Mouse (Mus musculus) forebrain, embryonic 10.5 days (tissue): ENCODE data around the gene Nkrf. TPM values are rescaled to one million over a fixed set of nuclear protein-coding genes. Genes with fewer than 3 reads are reported as not detected.

ENCODE experiments used
- DNase-seq: peaks from one replicate; pipeline ENCODE4 v3.0.0-alpha.2; 2017; ENCODE audit warnings: low spot score; ENCODE audit errors: extremely low spot score
- H3K27ac ChIP-seq: fragments of 300-500 bp; sonication (generic); 2 replicates; pipeline ENCODE4 v1.5.1; 2016; ENCODE audit warnings: mild to moderate bottlenecking
- H3K27me3 ChIP-seq: fragments of 300-500 bp; sonication (generic); 2 replicates; pipeline ENCODE4 v1.6.1; 2016; ENCODE audit warnings: mild to moderate bottlenecking; ENCODE audit not compliant: poor library complexity, severe bottlenecking
- H3K36me3 ChIP-seq: fragments of 300-500 bp; sonication (generic); replicated peaks from 2 replicates; pipeline ENCODE4 v1.6.1; 2016; ENCODE audit warnings: mild to moderate bottlenecking, moderate library complexity
- H3K4me1 ChIP-seq: fragments of 300-500 bp; sonication (generic); 2 replicates; pipeline ENCODE4 v1.6.1; 2016
- H3K4me3 ChIP-seq: fragments of 300-500 bp; sonication (generic); 2 replicates; pipeline ENCODE4 v1.5.1; 2016; ENCODE audit warnings: mild to moderate bottlenecking, moderate library complexity
- H3K9me3 ChIP-seq: fragments of 300-500 bp; sonication (generic); 2 replicates; pipeline ENCODE4 v1.6.1; 2016; ENCODE audit warnings: mild to moderate bottlenecking, moderate library complexity
- WGBS: fragments of 180-500 bp; shearing (Covaris S2); methylation state at CpG from one replicate; pipeline ENCODE4 v1.1.7; 2016; 5-methylcytosine and 5-hydroxymethylcytosine counted together
- polyA plus RNA-seq: library from polyadenylated mRNA; unstranded; fragments of >200 nt; fragmentation: Nextera tagmentation; extraction: Ambion mirVana; gene quantifications from 2 replicates; pipeline ENCODE4 v1.2.1, GENCODE M21; 2016

The Nkrf gene
- 2.4 and 2.6 TPM in 2 replicates for polyA plus RNA-seq

DNA sequence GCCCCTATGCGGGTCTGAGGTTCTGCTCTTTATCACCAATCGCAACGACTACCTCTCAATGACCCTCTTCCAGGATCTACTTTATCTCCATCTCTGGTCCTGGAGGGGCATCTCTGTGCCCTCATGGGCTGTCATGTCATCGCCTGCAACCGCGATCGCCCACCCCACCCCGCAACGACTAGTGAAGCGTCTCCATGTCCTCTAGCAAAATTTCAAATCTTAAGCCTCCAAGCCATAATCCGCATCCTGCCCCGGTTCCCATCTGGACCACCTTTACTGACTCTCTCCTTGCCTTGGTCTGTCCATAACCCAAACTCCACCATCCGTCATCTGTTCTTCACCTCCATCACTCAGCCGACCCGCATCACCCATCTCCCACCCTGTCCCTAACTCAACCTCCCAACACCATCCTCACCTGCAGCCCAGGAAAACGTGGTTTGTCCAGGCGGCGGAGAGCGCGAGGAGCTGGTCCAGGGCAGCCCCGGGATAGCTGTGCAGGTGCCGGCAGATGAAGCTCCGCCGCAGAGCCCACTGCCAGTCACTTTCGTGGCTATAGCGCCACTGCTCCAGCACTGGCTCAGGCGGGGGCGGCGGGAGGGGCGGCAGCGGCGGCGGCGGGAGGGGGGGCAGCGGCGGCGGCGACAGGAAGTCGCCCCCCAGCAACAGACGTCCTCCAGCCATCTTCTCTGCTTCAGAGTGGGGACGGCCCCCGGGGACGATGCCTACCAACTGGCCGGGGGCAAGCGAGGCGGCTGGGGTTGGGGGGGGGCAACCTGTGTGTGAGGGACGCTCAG, at the start of gene Nkrf:
Gene Nkrf, minus strand, starts transcription at position 579 of the 794 bp plus-strand sequence.
- DNase-seq: peak; percentile 33
- peak within 1 kb of the TSS; percentile 88 for H3K27ac ChIP-seq
- no peaks in the 10 kb centered on the region for H3K9me3 ChIP-seq
- no peaks in the 10 kb centered on the region for H3K36me3 ChIP-seq
- 16% methylated on average over 40 of the region's 47 CpGs for WGBS
- H3K27me3 ChIP-seq: no peaks in the 10 kb centered on the region
- H3K4me3 ChIP-seq: peak within 1 kb of the TSS; percentile 69
- peaks cover 10% of the 10 kb centered on the region; the same call in 1 of the 2 replicates for H3K4me1 ChIP-seq

DNA sequence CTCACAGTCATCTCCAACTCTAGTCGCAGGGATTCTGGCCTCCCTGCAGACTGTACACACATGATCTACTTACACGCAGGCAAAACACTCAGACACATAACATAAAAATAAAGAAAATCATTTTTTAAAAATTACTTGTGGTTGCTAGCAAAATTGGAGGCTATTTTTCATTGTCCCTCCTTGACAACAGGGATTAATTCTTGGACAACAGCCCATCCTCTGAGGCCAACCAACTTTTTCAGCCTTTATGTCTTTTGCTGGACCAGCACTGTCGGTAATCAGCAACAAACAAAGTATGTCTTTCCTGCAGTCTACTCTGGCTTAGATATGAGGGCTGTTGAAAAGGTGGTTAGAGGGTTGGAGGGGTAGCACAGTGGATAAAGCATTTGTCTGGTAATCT, 38.4 kb upstream of the Nkrf start:
- Histone ChIP-seq H3K27me3 (no peaks in the 10 kb centered on the region), H3K4me1 (no peaks in the 10 kb centered on the region), H3K36me3 (peaks cover 19% of the 10 kb centered on the region), H3K4me3 (no peak overlapping the region), H3K9me3 (peaks cover 5% of the 10 kb centered on the region; the same call in 1 of the 2 replicates), H3K27ac (no peak overlapping the region)
- DNase-seq: no peak
- WGBS: 90% methylated on average over 3 of the region's 3 CpGs

DNA sequence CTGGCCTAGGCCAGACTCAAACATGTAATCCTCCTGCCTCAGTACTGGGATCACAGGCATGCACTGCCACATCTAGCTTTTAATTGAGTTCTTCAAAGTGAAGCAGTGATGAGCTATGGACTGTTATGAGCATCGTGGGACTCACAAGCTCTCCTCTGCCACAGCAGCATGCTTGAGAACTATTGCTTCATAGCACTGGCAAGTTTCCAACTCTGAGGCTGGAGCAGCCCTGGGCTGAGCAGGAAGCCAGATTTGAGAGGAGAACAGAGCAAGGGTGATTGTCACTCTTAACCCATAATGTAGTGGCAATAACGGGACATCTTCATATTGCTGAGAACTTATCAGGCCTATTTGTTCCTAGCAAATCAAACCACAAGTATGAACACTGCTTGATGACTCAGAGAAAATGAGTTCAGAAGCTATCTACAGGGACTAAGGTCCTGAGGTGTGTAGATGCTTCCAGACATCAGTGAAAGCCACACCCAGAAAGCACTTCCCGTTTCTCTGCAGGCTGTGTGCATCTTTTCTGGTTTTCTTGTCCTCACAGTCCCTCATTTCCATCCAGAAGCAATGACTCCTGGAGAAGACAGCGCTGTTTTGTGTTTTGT, 37.2 kb upstream of the Nkrf start:
- Histone ChIP-seq H3K4me3 (no peak overlapping the region), H3K36me3 (peaks cover 16% of the 10 kb centered on the region), H3K4me1 (no peaks in the 10 kb centered on the region), H3K27me3 (no peaks in the 10 kb centered on the region), H3K27ac (no peak overlapping the region), H3K9me3 (peaks cover 5% of the 10 kb centered on the region; the same call in 1 of the 2 replicates)
- 93% methylated on average over 4 of the region's 4 CpGs for WGBS
- no peak for DNase-seq

DNA sequence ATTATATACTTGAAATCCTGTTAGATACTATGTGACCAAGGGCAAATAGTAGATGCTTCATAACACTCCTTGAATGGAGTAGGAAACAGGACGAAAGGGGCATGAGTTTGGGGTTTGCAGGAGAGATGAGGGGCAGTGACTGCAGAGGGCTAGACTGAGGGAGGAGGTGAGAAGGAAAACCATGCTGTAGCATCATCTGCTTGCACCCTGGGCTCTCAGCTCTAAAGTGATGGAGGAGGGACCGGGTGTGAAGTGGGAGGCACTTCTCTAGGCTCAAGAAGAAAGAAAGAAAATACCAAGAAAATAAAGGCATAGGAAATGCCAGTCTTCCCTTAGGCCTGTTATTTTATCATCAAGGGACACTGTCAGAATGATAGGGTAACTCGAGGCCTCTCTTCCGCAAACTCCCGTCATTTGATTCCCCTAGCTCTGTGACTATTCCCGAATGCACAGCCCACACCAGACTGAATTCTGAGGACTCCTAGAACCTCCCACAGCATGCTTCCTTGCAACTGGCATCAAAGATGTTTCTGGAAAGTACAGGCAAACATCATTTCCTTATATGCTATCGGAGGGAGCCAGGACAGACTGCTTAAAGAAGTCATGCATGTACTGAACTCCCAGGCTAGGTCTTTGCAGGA, 32.7 kb upstream of the Nkrf start:
- H3K4me1 ChIP-seq: no peaks in the 10 kb centered on the region
- no peak overlapping the region for H3K27ac ChIP-seq
- no peaks in the 10 kb centered on the region for H3K27me3 ChIP-seq
- no peak overlapping the region for H3K4me3 ChIP-seq
- WGBS: 78% methylated on average over 7 of the region's 7 CpGs
- H3K9me3 ChIP-seq: no peaks in the 10 kb centered on the region
- no peaks in the 10 kb centered on the region; the same call in none of the 2 replicates for H3K36me3 ChIP-seq
- no peak for DNase-seq

DNA sequence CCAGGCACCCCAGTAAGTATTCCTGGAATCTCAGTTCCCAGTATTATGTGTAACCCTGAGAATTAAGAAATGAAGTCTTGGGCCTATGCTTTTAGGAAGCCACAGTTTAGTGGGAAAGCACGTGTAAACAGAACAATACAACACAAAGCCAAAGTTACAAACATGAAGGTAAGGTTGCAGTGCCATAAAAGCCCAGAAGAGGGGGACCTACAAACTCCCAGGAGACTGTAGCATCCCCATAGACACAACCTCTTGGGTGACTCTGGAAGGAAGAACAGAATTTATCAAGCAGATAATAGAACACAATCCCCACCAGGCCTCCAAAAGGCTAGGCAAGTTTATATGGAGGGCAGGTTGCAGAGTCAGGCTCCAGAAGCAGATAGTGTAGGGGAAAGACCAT, 27.9 kb upstream of the Nkrf start:
- DNase-seq: no peak
- WGBS: 38% methylated on average over 1 of the region's 1 CpGs

DNA sequence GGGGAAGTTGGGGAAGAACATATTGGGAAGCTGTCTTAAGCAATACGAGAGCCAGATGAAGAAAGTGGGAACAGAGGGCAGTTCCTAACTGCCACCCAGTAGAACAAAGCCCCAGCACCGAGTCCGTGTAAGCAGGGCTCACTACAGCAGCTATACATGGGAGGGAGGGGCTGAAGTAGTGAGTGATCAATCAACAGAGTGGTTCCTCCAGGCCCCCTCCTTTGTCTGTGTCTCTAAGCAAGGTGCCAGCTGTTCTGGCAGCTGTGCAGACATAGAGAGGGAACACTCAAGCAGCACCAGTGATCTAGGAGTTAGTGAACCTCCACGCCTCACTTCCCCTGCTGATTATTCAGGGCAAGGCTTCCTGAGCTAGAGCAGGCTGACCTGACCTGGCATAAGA, 27.0 kb upstream of the Nkrf start:
- no peaks in the 10 kb centered on the region for H3K27me3 ChIP-seq
- no peak overlapping the region for H3K27ac ChIP-seq
- H3K36me3 ChIP-seq: peaks cover 11% of the 10 kb centered on the region
- no peaks in the 10 kb centered on the region for H3K9me3 ChIP-seq
- no peak overlapping the region for H3K4me3 ChIP-seq
- DNase-seq: no peak
- 81% methylated on average over 4 of the region's 4 CpGs for WGBS
- no peaks in the 10 kb centered on the region for H3K4me1 ChIP-seq

More for the DNA sequence above, 27.9 kb upstream of the Nkrf start:
- Histone ChIP-seq H3K27ac (no peak overlapping the region), H3K4me3 (no peak overlapping the region), H3K27me3 (no peaks in the 10 kb centered on the region), H3K4me1 (no peaks in the 10 kb centered on the region), H3K36me3 (peaks cover 11% of the 10 kb centered on the region), H3K9me3 (no peaks in the 10 kb centered on the region)

DNA sequence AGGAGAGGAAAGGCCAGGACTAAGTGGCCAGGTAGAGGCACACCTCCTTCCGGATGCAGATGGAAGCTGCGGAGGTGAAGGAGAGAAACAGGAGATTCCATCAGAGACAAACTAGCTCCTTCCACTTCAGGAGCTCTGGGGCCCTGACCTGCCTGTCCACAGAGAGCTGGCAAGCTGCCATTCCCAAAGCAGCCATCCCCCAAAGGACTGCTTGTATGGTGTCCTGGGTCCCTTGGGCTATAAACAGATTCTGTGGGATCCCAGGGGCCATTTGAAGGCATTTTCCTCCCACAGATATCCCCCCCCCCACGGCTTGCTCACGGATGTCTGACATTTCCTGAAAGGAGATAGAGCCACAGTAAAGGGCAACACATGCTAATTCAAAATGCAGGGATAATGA, 26.1 kb upstream of the Nkrf start:
- H3K4me3 ChIP-seq: no peak overlapping the region
- no peaks in the 10 kb centered on the region for H3K4me1 ChIP-seq
- H3K36me3 ChIP-seq: peaks cover 11% of the 10 kb centered on the region
- H3K27ac ChIP-seq: no peak overlapping the region
- DNase-seq: no peak
- no peaks in the 10 kb centered on the region for H3K27me3 ChIP-seq
- 91% methylated on average over 4 of the region's 4 CpGs for WGBS
- no peaks in the 10 kb centered on the region for H3K9me3 ChIP-seq

DNA sequence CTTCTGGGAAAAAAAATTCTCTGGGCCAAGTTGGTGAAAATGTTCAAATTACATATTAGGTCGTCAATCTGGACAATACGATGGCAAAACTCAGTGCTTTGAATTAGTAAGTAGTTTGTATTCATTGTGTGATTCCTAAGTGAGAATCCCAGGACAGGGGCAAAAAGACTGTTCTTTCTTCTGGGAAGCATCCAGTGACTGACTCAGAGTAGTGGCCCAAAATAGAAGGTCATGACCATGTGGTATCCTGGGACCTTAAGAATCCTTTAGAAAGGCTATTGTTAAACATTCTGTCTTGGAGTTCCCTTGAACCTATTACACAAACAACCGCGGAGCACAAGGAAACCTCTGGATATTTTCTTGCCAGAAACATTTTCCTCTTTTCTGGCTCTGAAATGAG, 18.6 kb upstream of the Nkrf start:
- no peak overlapping the region for H3K4me3 ChIP-seq
- 86% methylated on average over 4 of the region's 4 CpGs for WGBS
- no peaks in the 10 kb centered on the region for H3K27me3 ChIP-seq
- H3K9me3 ChIP-seq: no peaks in the 10 kb centered on the region
- no peak overlapping the region for H3K27ac ChIP-seq
- no peak for DNase-seq
- H3K36me3 ChIP-seq: peaks cover 7% of the 10 kb centered on the region; the same call in 1 of the 2 replicates
- H3K4me1 ChIP-seq: no peaks in the 10 kb centered on the region

DNA sequence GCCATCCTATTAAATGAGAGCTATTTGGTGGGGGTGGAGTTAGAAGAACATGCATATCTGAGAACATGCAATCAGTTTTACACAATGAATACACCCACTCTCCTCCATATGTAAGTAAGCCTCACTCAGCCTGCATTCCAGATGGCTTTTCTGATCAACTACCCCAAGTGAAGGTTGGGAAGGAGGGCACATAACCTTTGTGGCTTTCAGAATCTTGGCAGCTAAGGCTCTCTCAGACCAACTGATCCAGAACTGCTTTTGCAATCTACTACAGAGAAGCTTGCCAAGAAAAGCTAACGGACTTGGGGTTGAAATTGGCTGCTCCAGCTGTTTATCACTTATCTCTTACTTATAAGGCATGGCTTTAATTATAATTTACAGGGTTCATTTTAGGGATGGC, 15.1 kb upstream of the Nkrf start:
- H3K9me3 ChIP-seq: no peaks in the 10 kb centered on the region
- peaks cover 5% of the 10 kb centered on the region; the same call in 1 of the 2 replicates for H3K36me3 ChIP-seq
- no peak for DNase-seq
- H3K27me3 ChIP-seq: no peaks in the 10 kb centered on the region
- 86% methylated on average over 1 of the region's 1 CpGs for WGBS
- H3K4me1 ChIP-seq: no peaks in the 10 kb centered on the region
- H3K4me3 ChIP-seq: no peak overlapping the region
- H3K27ac ChIP-seq: no peak overlapping the region

DNA sequence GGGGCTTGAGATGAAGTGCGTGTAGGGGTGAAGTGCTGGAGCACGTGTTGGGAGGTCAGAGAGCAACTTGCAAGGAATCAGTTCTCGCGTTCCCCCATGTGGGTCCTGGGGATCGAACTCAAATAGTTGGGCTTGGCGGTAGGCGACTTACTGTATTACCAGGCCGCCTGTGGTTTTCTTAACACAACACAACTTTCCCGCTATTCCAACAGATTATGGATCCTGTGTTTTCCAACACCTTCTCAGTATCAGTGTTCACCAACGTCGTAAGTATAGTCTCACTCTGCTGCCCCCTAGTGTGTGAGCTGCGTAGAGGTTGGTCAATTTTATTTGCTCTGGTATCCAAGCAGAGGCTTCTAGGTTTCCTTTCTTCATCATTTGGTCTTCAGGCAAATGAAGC, 8.6 kb upstream of the Nkrf start:
- Histone ChIP-seq H3K36me3 (no peaks in the 10 kb centered on the region), H3K27me3 (no peaks in the 10 kb centered on the region), H3K9me3 (no peaks in the 10 kb centered on the region), H3K4me1 (no peaks in the 10 kb centered on the region), H3K4me3 (no peak overlapping the region), H3K27ac (no peak overlapping the region)
- DNase-seq: peak; percentile 16
- 51% methylated on average over 12 of the region's 12 CpGs for WGBS

DNA sequence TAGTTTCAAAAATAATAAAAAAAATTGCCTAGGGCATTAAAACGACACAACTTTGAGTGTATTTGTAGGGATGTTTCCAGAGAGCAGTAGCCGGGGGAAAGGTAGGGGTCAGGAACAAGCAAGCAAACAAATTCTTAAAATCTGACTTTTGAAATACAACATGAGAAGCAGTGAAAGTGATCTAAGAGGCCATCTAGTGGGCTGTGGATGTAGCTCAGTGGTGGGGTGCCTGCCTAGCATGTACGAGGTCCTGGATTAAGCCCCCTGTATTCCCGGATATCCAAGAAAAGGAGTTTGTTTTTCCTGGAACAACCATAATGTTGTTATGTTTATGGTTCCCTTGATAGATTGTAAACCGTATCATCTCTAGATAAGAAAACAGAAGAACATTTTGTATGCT, 3.8 kb upstream of the Nkrf start:
- DNase-seq: no peak
- no peaks in the 10 kb centered on the region for H3K36me3 ChIP-seq
- H3K4me1 ChIP-seq: peaks cover 9% of the 10 kb centered on the region; the same call in 1 of the 2 replicates
- WGBS: 43% methylated on average over 5 of the region's 5 CpGs
- H3K27ac ChIP-seq: no peak overlapping the region
- no peaks in the 10 kb centered on the region for H3K9me3 ChIP-seq
- no peak overlapping the region for H3K4me3 ChIP-seq
- no peaks in the 10 kb centered on the region for H3K27me3 ChIP-seq

DNA sequence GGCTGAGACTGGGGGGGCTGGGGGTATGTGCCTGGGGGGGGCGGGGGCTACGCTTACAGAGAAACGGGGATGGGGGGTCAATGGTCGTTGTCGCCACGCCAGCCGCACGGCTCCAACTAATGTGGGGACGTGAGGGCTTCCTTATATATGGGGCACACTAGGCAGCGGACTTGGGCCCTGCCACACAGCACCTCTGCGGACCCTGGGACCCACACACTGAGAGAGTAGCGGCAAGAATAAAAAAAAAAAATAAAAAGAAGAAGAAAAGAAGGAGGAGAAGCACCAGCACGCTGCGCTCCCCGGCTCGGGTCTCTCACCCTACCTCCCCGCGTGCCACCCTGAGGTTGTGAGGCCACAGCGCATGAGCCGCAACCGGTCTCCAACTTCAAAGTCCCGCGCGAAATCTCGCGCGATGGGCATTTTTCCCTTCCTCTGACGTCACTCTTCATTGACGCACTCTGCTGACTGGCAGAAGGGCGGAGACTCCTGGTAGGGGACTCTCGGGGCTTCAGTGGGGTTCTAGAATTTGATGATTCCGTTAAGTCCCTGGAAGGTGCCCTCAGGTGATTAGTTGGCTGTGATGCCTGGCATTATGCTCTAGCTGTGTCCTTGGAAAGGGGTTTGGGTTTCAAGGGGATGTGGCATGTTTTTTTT, 543 bp upstream of the Nkrf start:
- peak; percentile 87 for DNase-seq
- H3K4me1 ChIP-seq: peaks cover 10% of the 10 kb centered on the region; the same call in 1 of the 2 replicates
- H3K27me3 ChIP-seq: no peaks in the 10 kb centered on the region
- H3K27ac ChIP-seq: peak overlapping the region; percentile 88
- 21% methylated on average over 31 of the region's 32 CpGs for WGBS
- H3K9me3 ChIP-seq: no peaks in the 10 kb centered on the region
- H3K36me3 ChIP-seq: no peaks in the 10 kb centered on the region
- H3K4me3 ChIP-seq: peak overlapping the region; percentile 69
